Mouse (Mus musculus): ENCODE measurements around the gene Gm973. TPM values are rescaled to one million over a fixed set of nuclear protein-coding genes. Genes with fewer than 3 reads are reported as not detected.

The Gm973 gene
- polyA plus RNA-seq, 1 experiment from 2014 or later: 11.5 TPM

- Histone ChIP-seq H3K9ac (ENCODE audit: low read depth, low read length) (peak overlapping the region; percentile 71), H3K9me3 (ENCODE audit: control insufficient read depth, low read length) (no peaks in the 10 kb centered on the region), H3K4me2 (ENCODE audit: low read length) (peak overlapping the region; percentile 92), H3K27me3 (replicated peaks; ENCODE audit: control insufficient read depth, insufficient read depth, low read length) (peaks cover 2% of the 10 kb centered on the region; the same call in 1 of the 2 replicates), H3K27ac (ENCODE audit: low read depth, low read length) (peak overlapping the region; percentile 73), H3K4me3 (ENCODE audit: low read length) (peak overlapping the region; percentile 48), H3K36me3 (ENCODE audit: control insufficient read depth, insufficient read depth, low read length) (no peaks in the 10 kb centered on the region), H3K4me1 (ENCODE audit: control insufficient read depth, insufficient read depth, low read depth, low read length) (peaks cover 17% of the 10 kb centered on the region)
- WGBS: under 1% methylated on average over 57 of the region's 57 CpGs
- ATAC-seq: peak; percentile 93
These were observed 34.4 kb upstream of the Gm973 start for GRCm38 (mm10) chr1:59481456-59482291.

- ATAC-seq: peak; percentile 35
- Histone ChIP-seq H3K4me3 (ENCODE audit: low read length) (peak within 1 kb of the TSS; percentile 48), H3K9me3 (ENCODE audit: control insufficient read depth, low read length) (no peaks in the 10 kb centered on the region), H3K27ac (ENCODE audit: low read depth, low read length) (peak within 1 kb of the TSS; percentile 73), H3K9ac (ENCODE audit: low read depth, low read length) (peak within 1 kb of the TSS; percentile 71), H3K36me3 (ENCODE audit: control insufficient read depth, insufficient read depth, low read length) (no peaks in the 10 kb centered on the region), H3K4me2 (ENCODE audit: low read length) (peak within 1 kb of the TSS; percentile 92), H3K4me1 (ENCODE audit: control insufficient read depth, insufficient read depth, low read depth, low read length) (peaks cover 17% of the 10 kb centered on the region), H3K27me3 (replicated peaks; ENCODE audit: control insufficient read depth, insufficient read depth, low read length) (peaks cover 2% of the 10 kb centered on the region; the same call in 1 of the 2 replicates)
- WGBS: under 1% methylated on average over 35 of the region's 35 CpGs
These were observed 33.8 kb upstream of the Gm973 start, which contains the start of gene Fzd7 for GRCm38 (mm10) chr1:59482331-59482695. Gene Fzd7 (plus strand): TSS chr1:59482424.

- under 1% methylated on average over 78 of the region's 88 CpGs for WGBS
- H3K4me2 ChIP-seq (ENCODE audit: low read length): peak overlapping the region; percentile 92
- H3K9me3 ChIP-seq (ENCODE audit: control insufficient read depth, low read length): no peaks in the 10 kb centered on the region
- peak; percentile 5; the same call in 1 of the 2 replicates for ATAC-seq
- peaks cover 22% of the 10 kb centered on the region for H3K4me1 ChIP-seq (ENCODE audit: control insufficient read depth, insufficient read depth, low read depth, low read length)
- no peaks in the 10 kb centered on the region for H3K36me3 ChIP-seq (ENCODE audit: control insufficient read depth, insufficient read depth, low read length)
- peak overlapping the region; percentile 71 for H3K9ac ChIP-seq (ENCODE audit: low read depth, low read length)
- peak overlapping the region; percentile 48 for H3K4me3 ChIP-seq (ENCODE audit: low read length)
- H3K27ac ChIP-seq (ENCODE audit: low read depth, low read length): peak overlapping the region; percentile 73
- peaks cover 2% of the 10 kb centered on the region; the same call in 1 of the 2 replicates for H3K27me3 ChIP-seq (replicated peaks; ENCODE audit: control insufficient read depth, insufficient read depth, low read length)
These were observed 33.2 kb upstream of the Gm973 start for GRCm38 (mm10) chr1:59482696-59483520.

GRCm38 (mm10) chr1:59483521-59484245 is 32.4 kb upstream of the Gm973 start:
- H3K4me1 ChIP-seq (ENCODE audit: control insufficient read depth, insufficient read depth, low read depth, low read length): peaks cover 22% of the 10 kb centered on the region
- ATAC-seq: peak; percentile 71
- under 1% methylated on average over 42 of the region's 46 CpGs for WGBS

GRCm38 (mm10) chr1:59484314-59484713 is 31.8 kb upstream of the Gm973 start:
- H3K27me3 ChIP-seq (replicated peaks; ENCODE audit: control insufficient read depth, insufficient read depth, low read length): peaks cover 2% of the 10 kb centered on the region; the same call in 1 of the 2 replicates
- peak overlapping the region; percentile 92 for H3K4me2 ChIP-seq (ENCODE audit: low read length)
- peaks cover 22% of the 10 kb centered on the region for H3K4me1 ChIP-seq (ENCODE audit: control insufficient read depth, insufficient read depth, low read depth, low read length)
- no peak overlapping the region for H3K27ac ChIP-seq (ENCODE audit: low read depth, low read length)
- 0 out of 2 replicates have a peak overlapping the region, but pooled peaks have one; percentile 12 for H3K9ac ChIP-seq (ENCODE audit: low read depth, low read length)
- H3K4me3 ChIP-seq (ENCODE audit: low read length): peak overlapping the region; percentile 48
- H3K36me3 ChIP-seq (ENCODE audit: control insufficient read depth, insufficient read depth, low read length): no peaks in the 10 kb centered on the region
- no peaks in the 10 kb centered on the region for H3K9me3 ChIP-seq (ENCODE audit: control insufficient read depth, low read length)
- WGBS: 7% methylated on average over 21 of the region's 21 CpGs
- no peak for ATAC-seq

More at GRCm38 (mm10) chr1:59483521-59484245, 32.4 kb upstream of the Gm973 start:
- H3K27ac ChIP-seq (ENCODE audit: low read depth, low read length): peak overlapping the region; percentile 15; the same call in 1 of the 2 replicates
- H3K27me3 ChIP-seq (replicated peaks; ENCODE audit: control insufficient read depth, insufficient read depth, low read length): peaks cover 2% of the 10 kb centered on the region; the same call in 1 of the 2 replicates
- H3K4me3 ChIP-seq (ENCODE audit: low read length): peak overlapping the region; percentile 48
- H3K9ac ChIP-seq (ENCODE audit: low read depth, low read length): peak overlapping the region; percentile 71
- H3K36me3 ChIP-seq (ENCODE audit: control insufficient read depth, insufficient read depth, low read length): no peaks in the 10 kb centered on the region
- peak overlapping the region; percentile 92 for H3K4me2 ChIP-seq (ENCODE audit: low read length)
- no peaks in the 10 kb centered on the region for H3K9me3 ChIP-seq (ENCODE audit: control insufficient read depth, low read length)

GRCm38 (mm10) chr1:59484791-59485785 is 31.0 kb upstream of the Gm973 start:
- H3K9ac ChIP-seq (ENCODE audit: low read depth, low read length): peak overlapping the region; percentile 12; the same call in 1 of the 2 replicates
- H3K9me3 ChIP-seq (ENCODE audit: control insufficient read depth, low read length): no peaks in the 10 kb centered on the region
- H3K4me2 ChIP-seq (ENCODE audit: low read length): peak overlapping the region; percentile 92
- H3K4me3 ChIP-seq (ENCODE audit: low read length): peak overlapping the region; percentile 48
- H3K4me1 ChIP-seq (ENCODE audit: control insufficient read depth, insufficient read depth, low read depth, low read length): peaks cover 22% of the 10 kb centered on the region
- WGBS: 15% methylated on average over 16 of the region's 16 CpGs
- H3K36me3 ChIP-seq (ENCODE audit: control insufficient read depth, insufficient read depth, low read length): no peaks in the 10 kb centered on the region
- peak overlapping the region; percentile 14; the same call in 1 of the 2 replicates for H3K27ac ChIP-seq (ENCODE audit: low read depth, low read length)
- peaks cover 2% of the 10 kb centered on the region; the same call in 1 of the 2 replicates for H3K27me3 ChIP-seq (replicated peaks; ENCODE audit: control insufficient read depth, insufficient read depth, low read length)
- no peak for ATAC-seq

- H3K4me3 ChIP-seq (ENCODE audit: low read length): peak overlapping the region; percentile 18; the same call in 1 of the 2 replicates
- WGBS: 36% methylated on average over 4 of the region's 4 CpGs
- no peaks in the 10 kb centered on the region for H3K9me3 ChIP-seq (ENCODE audit: control insufficient read depth, low read length)
- H3K4me1 ChIP-seq (ENCODE audit: control insufficient read depth, insufficient read depth, low read depth, low read length): peaks cover 22% of the 10 kb centered on the region
- H3K36me3 ChIP-seq (ENCODE audit: control insufficient read depth, insufficient read depth, low read length): no peaks in the 10 kb centered on the region
- no peak overlapping the region for H3K27ac ChIP-seq (ENCODE audit: low read depth, low read length)
- H3K27me3 ChIP-seq (replicated peaks; ENCODE audit: control insufficient read depth, insufficient read depth, low read length): peaks cover 2% of the 10 kb centered on the region; the same call in 1 of the 2 replicates
- no peak for ATAC-seq
- H3K4me2 ChIP-seq (ENCODE audit: low read length): peak overlapping the region; percentile 92
- no peak overlapping the region for H3K9ac ChIP-seq (ENCODE audit: low read depth, low read length)
These were observed 30.3 kb upstream of the Gm973 start for GRCm38 (mm10) chr1:59485803-59486202.
